Mouse (Mus musculus) liver, postnatal 0 days (tissue): Measurements from ENCODE around the gene Pgm2. TPM values are rescaled to one million over a fixed set of nuclear protein-coding genes. Genes with fewer than 3 reads are reported as not detected.

Experiments
- ATAC-seq: fragments of 200-750 bp; cut with Nextera tagmentation; 2 replicates; pipeline ENCODE4 v1.8.0; 2017; ENCODE audit warnings: mild to moderate bottlenecking, moderate library complexity
- DNase-seq: peaks from one replicate; pipeline ENCODE4 v3.0.0-alpha.2; 2016
- H3K27ac ChIP-seq: fragments of 300-500 bp; sonication (generic); 2 replicates; pipeline ENCODE4 v1.5.1; 2014; ENCODE audit warnings: antibody characterized with exemption, moderate library complexity, mild to moderate bottlenecking, low read depth
- H3K27me3 ChIP-seq: fragments of 300-500 bp; sonication (generic); 2 replicates; pipeline ENCODE4 v1.6.1; 2014; ENCODE audit warnings: low read length, control low read depth, mixed read lengths; ENCODE audit not compliant: insufficient read depth
- H3K36me3 ChIP-seq: fragments of 300-500 bp; sonication (generic); replicated peaks from 2 replicates; pipeline ENCODE4 v1.6.1; 2014; ENCODE audit warnings: mild to moderate bottlenecking, control low read depth, low read length, moderate library complexity, mixed read lengths; ENCODE audit not compliant: insufficient read depth
- H3K4me1 ChIP-seq: fragments of 300-500 bp; sonication (generic); 2 replicates; pipeline ENCODE4 v1.6.1; 2014; ENCODE audit warnings: antibody characterized with exemption, mild to moderate bottlenecking, control low read depth; ENCODE audit not compliant: insufficient read depth
- H3K4me2 ChIP-seq: fragments of 300-500 bp; sonication (generic); 2 replicates; pipeline ENCODE4 v1.6.1; 2014; ENCODE audit warnings: low read depth, mild to moderate bottlenecking, low read length, moderate library complexity, mixed read lengths
- H3K4me3 ChIP-seq: fragments of 300-500 bp; sonication (generic); 2 replicates; pipeline ENCODE4 v1.5.1; 2014; ENCODE audit warnings: low read depth, low read length
- H3K9ac ChIP-seq: fragments of 300-500 bp; sonication (generic); replicated peaks from 2 replicates; pipeline ENCODE4 v1.6.1; 2014; ENCODE audit warnings: mild to moderate bottlenecking, moderate library complexity
- H3K9me3 ChIP-seq: fragments of 300-500 bp; sonication (generic); 2 replicates; pipeline ENCODE4 v1.6.1; 2016; ENCODE audit warnings: mild to moderate bottlenecking, control low read depth, low read length, mixed read lengths
- CTCF ChIP-seq: sonication (generic); IDR thresholded peaks from 2 replicates; pipeline ENCODE4 v1.5.1; 2016; ENCODE audit warnings: antibody characterized with exemption, low read depth
- EP300 ChIP-seq: IDR thresholded peaks from 2 replicates; pipeline ENCODE4 v1.6.1; 2016; ENCODE audit warnings: antibody characterized with exemption, low read depth, mild to moderate bottlenecking
- WGBS: fragments of 180-500 bp; shearing (Covaris S2); extraction: QIAGEN DNeasy Blood & Tissue Kit; methylation state at CpG from one replicate; pipeline ENCODE4 v1.1.7; 2014; ENCODE audit not compliant: insufficient replicate concordance; 5-methylcytosine and 5-hydroxymethylcytosine counted together
- polyA plus RNA-seq: library from polyadenylated mRNA; unstranded; fragments of >200 nt; fragmentation: Nextera tagmentation; extraction: Ambion mirVana; gene quantifications from 2 replicates; pipeline ENCODE4 v1.2.1, GENCODE M21; 2015

Pgm2 gene
- polyA plus RNA-seq, 1 experiment from 2014 or later = 11.9 TPM

DNA sequence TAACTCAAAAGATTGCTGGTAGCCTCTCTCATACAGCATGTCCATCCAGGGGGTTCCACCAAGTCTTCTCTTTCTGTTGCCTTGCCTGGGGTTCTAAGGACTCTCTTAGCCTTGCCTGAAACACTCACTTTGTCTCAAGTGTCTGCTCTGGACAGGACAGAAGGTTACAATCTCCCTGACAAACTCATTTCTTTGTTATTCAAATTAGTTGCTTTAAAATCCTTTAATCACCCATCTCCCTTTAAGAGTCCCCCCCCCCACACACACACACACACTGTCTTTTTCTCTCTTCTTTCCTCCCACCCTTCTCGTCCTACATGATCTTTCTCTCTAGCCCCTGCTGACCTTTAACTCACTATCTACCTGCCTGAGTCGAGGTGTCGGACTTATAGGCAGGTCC is 44.1 kb upstream of the Pgm2 start:
- no peaks in the 10 kb centered on the region for H3K27me3 ChIP-seq
- no peak for TF ChIP-seq CTCF
- no peak for TF ChIP-seq EP300
- ATAC-seq = no peak
- no peak overlapping the region for H3K4me2 ChIP-seq
- peaks cover 3% of the 10 kb centered on the region; the same call in 1 of the 2 replicates for H3K4me1 ChIP-seq
- H3K36me3 ChIP-seq = no peaks in the 10 kb centered on the region
- H3K9ac ChIP-seq = no peak overlapping the region
- WGBS = 56% methylated on average over 3 of the region's 3 CpGs
- H3K27ac ChIP-seq = no peak overlapping the region
- H3K4me3 ChIP-seq = no peak overlapping the region
- H3K9me3 ChIP-seq = no peaks in the 10 kb centered on the region
- no peak for DNase-seq

GRCm38 (mm10) chr5:64049256-64049655 is 43.5 kb upstream of the Pgm2 start:
- no peaks in the 10 kb centered on the region for H3K27me3 ChIP-seq

GRCm38 (mm10) chr5:64053010-64053409 is 39.7 kb upstream of the Pgm2 start:
- 80% methylated on average over 5 of the region's 5 CpGs for WGBS
- no peak for TF ChIP-seq EP300
- TF ChIP-seq CTCF = no peak
- ATAC-seq (no peak), DNase-seq (no peak)
- Histone ChIP-seq H3K27me3 (no peaks in the 10 kb centered on the region), H3K9me3 (no peaks in the 10 kb centered on the region), H3K4me3 (no peak overlapping the region), H3K4me2 (no peak overlapping the region), H3K4me1 (no peaks in the 10 kb centered on the region), H3K36me3 (no peaks in the 10 kb centered on the region), H3K27ac (no peak overlapping the region), H3K9ac (no peak overlapping the region)

More at GRCm38 (mm10) chr5:64049256-64049655, 43.5 kb upstream of the Pgm2 start:
- whole genome bisulfite sequencing = 65% methylated on average over 5 of the region's 5 CpGs
- no peak for ATAC-seq
- Histone ChIP-seq H3K4me2 (no peak overlapping the region), H3K27ac (no peak overlapping the region), H3K9ac (no peak overlapping the region), H3K4me1 (peaks cover 3% of the 10 kb centered on the region; the same call in 1 of the 2 replicates), H3K4me3 (no peak overlapping the region), H3K36me3 (no peaks in the 10 kb centered on the region), H3K9me3 (no peaks in the 10 kb centered on the region)
- DNase-seq = no peak
- TF ChIP-seq EP300 (no peak), CTCF (no peak)

DNA sequence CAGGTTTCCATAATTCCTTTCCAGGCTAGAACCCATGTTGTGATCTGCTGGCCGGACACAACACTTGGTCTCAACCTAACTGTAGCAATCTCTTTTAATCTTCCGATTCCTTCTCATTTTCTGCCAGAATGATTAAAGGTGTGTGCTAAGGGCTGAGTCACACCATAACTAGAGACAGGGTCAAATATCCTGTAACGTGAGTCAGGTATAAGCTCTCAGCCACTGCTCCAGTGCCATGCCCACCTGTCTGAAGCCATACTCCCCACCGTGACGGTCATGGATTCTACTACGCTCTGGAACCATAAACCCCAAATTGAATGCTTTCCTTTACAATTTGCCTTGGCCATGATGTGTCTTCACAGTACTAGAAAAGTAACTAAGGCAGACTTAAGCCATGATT is 36.5 kb upstream of the Pgm2 start:
- 90% methylated on average over 6 of the region's 6 CpGs for WGBS
- Histone ChIP-seq H3K4me2 (no peak overlapping the region), H3K4me1 (no peaks in the 10 kb centered on the region), H3K9ac (no peak overlapping the region), H3K4me3 (no peak overlapping the region), H3K36me3 (no peaks in the 10 kb centered on the region), H3K27ac (no peak overlapping the region), H3K27me3 (no peaks in the 10 kb centered on the region), H3K9me3 (no peaks in the 10 kb centered on the region)
- DNase-seq = no peak
- no peak for TF ChIP-seq EP300
- no peak for TF ChIP-seq CTCF
- ATAC-seq = no peak

GRCm38 (mm10) chr5:64060881-64061280 is 31.9 kb upstream of the Pgm2 start:
- ATAC-seq = no peak

GRCm38 (mm10) chr5:64061643-64062042 is 31.1 kb upstream of the Pgm2 start:
- TF ChIP-seq CTCF (no peak), EP300 (no peak)
- H3K4me2 ChIP-seq = no peak overlapping the region
- ATAC-seq = no peak
- no peaks in the 10 kb centered on the region for H3K9me3 ChIP-seq
- no peaks in the 10 kb centered on the region for H3K27me3 ChIP-seq
- no peak overlapping the region for H3K9ac ChIP-seq
- WGBS = 84% methylated on average over 7 of the region's 7 CpGs
- no peak overlapping the region for H3K4me3 ChIP-seq
- H3K4me1 ChIP-seq = no peaks in the 10 kb centered on the region
- DNase-seq = no peak
- H3K27ac ChIP-seq = no peak overlapping the region
- H3K36me3 ChIP-seq = no peaks in the 10 kb centered on the region

More at GRCm38 (mm10) chr5:64060881-64061280, 31.9 kb upstream of the Pgm2 start:
- H3K4me2 ChIP-seq = no peak overlapping the region
- no peak for DNase-seq
- H3K9me3 ChIP-seq = no peaks in the 10 kb centered on the region
- no peak overlapping the region for H3K9ac ChIP-seq
- TF ChIP-seq EP300 (no peak), CTCF (no peak)
- H3K27me3 ChIP-seq = no peaks in the 10 kb centered on the region
- no peaks in the 10 kb centered on the region for H3K36me3 ChIP-seq
- 86% methylated on average over 8 of the region's 8 CpGs for WGBS
- no peak overlapping the region for H3K4me3 ChIP-seq
- H3K4me1 ChIP-seq = no peaks in the 10 kb centered on the region
- no peak overlapping the region for H3K27ac ChIP-seq
